Mouse (Mus musculus) liver, embryonic 14.5 days (tissue): ENCODE measurements around the gene Adamts7. TPM values are rescaled to one million over a fixed set of nuclear protein-coding genes. Genes with fewer than 3 reads are reported as not detected.

Source experiments
- ATAC-seq: fragments of 200-750 bp; cut with Nextera tagmentation; 2 replicates; pipeline ENCODE4 v1.8.0; 2017; ENCODE audit warnings: moderate number of reproducible peaks, mild to moderate bottlenecking, moderate library complexity; ENCODE audit not compliant: insufficient read depth
- DNase-seq, 3 experiments: peaks; one replicate each; pipeline ENCODE4 v3.0.0-alpha.2; 2012 to 2013; ENCODE audit warnings: low read depth in 3 of 3, low spot score in 3 of 3
- H3K27ac ChIP-seq: fragments of 300-500 bp; sonication (generic); 2 replicates; pipeline ENCODE4 v1.5.1; 2014; ENCODE audit warnings: moderate library complexity, mild to moderate bottlenecking, control low read depth, inconsistent platforms
- H3K27me3 ChIP-seq: fragments of 300-500 bp; sonication (generic); 2 replicates; pipeline ENCODE4 v1.6.1; 2014; ENCODE audit warnings: mild to moderate bottlenecking, low read length, moderate library complexity; ENCODE audit not compliant: control insufficient read depth, insufficient read depth
- H3K36me3 ChIP-seq: fragments of 300-500 bp; sonication (generic); replicated peaks from 2 replicates; pipeline ENCODE4 v1.6.1; 2014; ENCODE audit warnings: low read depth; ENCODE audit not compliant: control insufficient read depth, insufficient read depth
- H3K4me1 ChIP-seq, 2 experiments: fragments of 200-500 bp in 1 of 2; fragments of 300-500 bp in 1 of 2; sonication (generic) in 1 of 2; replicated peaks; 2 replicates each; pipeline ENCODE4 v1.6.1; 2012 to 2014; ENCODE audit warnings: antibody characterized with exemption in 1 of 2, inconsistent platforms in 1 of 2, low read length in 1 of 2; ENCODE audit not compliant: control insufficient read depth in 2 of 2, insufficient read depth in 2 of 2
- H3K4me2 ChIP-seq: fragments of 300-500 bp; sonication (generic); 2 replicates; pipeline ENCODE4 v1.6.1; 2014; ENCODE audit warnings: low read depth, mild to moderate bottlenecking, control low read depth, moderate library complexity
- H3K4me3 ChIP-seq, 2 experiments: fragments of 200-500 bp in 1 of 2; fragments of 300-500 bp in 1 of 2; sonication (generic) in 1 of 2; 2 replicates each; pipeline ENCODE4 v1.5.1; 2012 to 2014; ENCODE audit warnings: low read depth in 2 of 2, low read length in 2 of 2, mild to moderate bottlenecking in 2 of 2, control low read depth in 1 of 2, inconsistent platforms in 1 of 2, moderate library complexity in 1 of 2; ENCODE audit not compliant: insufficient read depth in 1 of 2
- H3K9ac ChIP-seq: fragments of 300-500 bp; sonication (generic); replicated peaks from 2 replicates; pipeline ENCODE4 v1.6.1; 2014; ENCODE audit warnings: mild to moderate bottlenecking, control low read depth, moderate library complexity
- H3K9me3 ChIP-seq: fragments of 300-500 bp; sonication (generic); 2 replicates; pipeline ENCODE4 v1.6.1; 2016; ENCODE audit warnings: low read length, mixed read lengths; ENCODE audit not compliant: control insufficient read depth
- CTCF ChIP-seq: IDR thresholded peaks from 2 replicates; pipeline ENCODE4 v1.5.1; 2016; ENCODE audit warnings: antibody characterized with exemption, low read depth, control low read depth
- EP300 ChIP-seq: IDR thresholded peaks from 2 replicates; pipeline ENCODE4 v1.6.1; 2016; ENCODE audit warnings: antibody characterized with exemption, low read depth
- WGBS: fragments of 180-500 bp; shearing (Covaris S2); extraction: QIAGEN DNeasy Blood & Tissue Kit; methylation state at CpG from one replicate; pipeline ENCODE4 v1.1.7; 2014; ENCODE audit not compliant: insufficient replicate concordance; 5-methylcytosine and 5-hydroxymethylcytosine counted together
- polyA plus RNA-seq, 2 experiments: library from polyadenylated mRNA; depleted of rRNA in 1 of 2; stranded (reverse) in 1 of 2; unstranded in 1 of 2; fragments of >200 nt; fragmentation: Nextera tagmentation in 1 of 2; extraction: Ambion mirVana in 1 of 2; gene quantifications; 2 replicates each; pipeline versions ENCODE4 v1.2.1 to v1.2.3; 2012 to 2014

The Adamts7 gene
- polyA plus RNA-seq, 2 experiments = 0.47 to 0.64 TPM

DNA sequence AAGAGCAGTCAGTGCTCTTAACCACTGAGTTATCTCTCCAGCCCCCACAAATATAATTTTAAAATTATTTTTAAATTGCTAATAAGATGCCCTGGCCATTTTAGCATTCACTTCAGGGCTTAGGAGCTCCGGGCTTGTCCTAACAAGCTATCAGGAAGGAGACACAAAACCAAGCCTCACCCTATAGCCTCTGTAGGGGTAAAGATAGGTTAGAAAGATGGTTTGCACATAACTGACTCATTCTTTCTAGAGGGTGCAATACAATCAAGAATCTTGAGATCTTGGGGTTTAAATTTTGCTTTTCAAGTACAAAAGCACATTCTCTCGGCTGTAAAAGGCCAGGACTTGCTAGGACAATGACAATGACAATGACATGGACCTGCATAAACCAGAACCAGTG lies 86.2 kb downstream of the Adamts7 start:
- peak; percentile 43; the same call in 1 of the 2 replicates for TF ChIP-seq EP300
- no peak for TF ChIP-seq CTCF
- peak; percentile 16; the same call in 1 of the 2 replicates for ATAC-seq
- Histone ChIP-seq H3K36me3 (peaks cover 34% of the 10 kb centered on the region), H3K4me2 (peak overlapping the region; percentile 80), H3K27me3 (no peaks in the 10 kb centered on the region), H3K9me3 (no peaks in the 10 kb centered on the region), H3K4me3 (peak overlapping the region; percentile 30 to 43), H3K4me1 (peaks cover 67 to 83% of the 10 kb centered on the region in 2 experiments), H3K27ac (peak overlapping the region; percentile 100), H3K9ac (peak overlapping the region; percentile 82)
- 31% methylated on average over 2 of the region's 2 CpGs for WGBS
- no peak for DNase-seq

DNA sequence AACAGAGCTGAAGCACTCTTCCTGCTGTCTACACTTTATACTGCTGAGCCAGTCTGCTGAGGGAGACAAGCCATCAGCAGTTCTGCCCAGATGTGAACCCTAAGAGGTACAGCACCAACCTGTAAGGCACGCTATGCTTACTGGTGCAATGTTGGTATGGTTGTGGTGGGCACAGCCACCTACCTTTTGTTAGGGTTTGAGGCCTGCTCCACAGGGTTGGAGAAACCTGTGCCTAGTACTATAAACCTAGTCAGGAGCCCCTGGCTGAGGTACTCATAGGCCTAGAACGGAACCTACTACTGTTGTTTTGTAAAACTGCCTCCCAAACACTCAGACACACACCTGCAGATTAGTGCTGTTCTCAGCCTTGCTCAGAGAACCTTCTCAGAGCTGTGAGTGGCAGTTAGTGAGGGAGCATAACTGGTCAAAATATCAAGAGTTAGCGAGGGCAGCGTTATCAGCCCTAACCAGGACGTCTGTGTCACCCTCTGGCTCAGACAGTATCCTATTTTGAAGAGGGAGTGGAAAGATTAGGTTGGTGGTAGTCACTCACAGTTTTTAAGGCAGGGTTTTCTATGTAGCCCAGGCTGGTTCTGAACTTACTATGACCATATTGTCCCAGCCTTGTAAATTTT lies 87.4 kb downstream of the Adamts7 start:
- H3K4me3 ChIP-seq = peak overlapping the region; percentile 33 to 43
- TF ChIP-seq CTCF (no peak), EP300 (peak; percentile 96)
- no peaks in the 10 kb centered on the region for H3K9me3 ChIP-seq
- peak overlapping the region; percentile 82 for H3K9ac ChIP-seq
- WGBS = 18% methylated on average over 5 of the region's 5 CpGs
- ATAC-seq (peak; percentile 91), DNase-seq (peak; percentile 89 to 91 (median 90))
- peaks cover 66 to 72% of the 10 kb centered on the region in 2 experiments for H3K4me1 ChIP-seq
- H3K4me2 ChIP-seq = peak overlapping the region; percentile 80
- peaks cover 31% of the 10 kb centered on the region for H3K36me3 ChIP-seq
- peak overlapping the region; percentile 100 for H3K27ac ChIP-seq
- no peaks in the 10 kb centered on the region for H3K27me3 ChIP-seq

DNA sequence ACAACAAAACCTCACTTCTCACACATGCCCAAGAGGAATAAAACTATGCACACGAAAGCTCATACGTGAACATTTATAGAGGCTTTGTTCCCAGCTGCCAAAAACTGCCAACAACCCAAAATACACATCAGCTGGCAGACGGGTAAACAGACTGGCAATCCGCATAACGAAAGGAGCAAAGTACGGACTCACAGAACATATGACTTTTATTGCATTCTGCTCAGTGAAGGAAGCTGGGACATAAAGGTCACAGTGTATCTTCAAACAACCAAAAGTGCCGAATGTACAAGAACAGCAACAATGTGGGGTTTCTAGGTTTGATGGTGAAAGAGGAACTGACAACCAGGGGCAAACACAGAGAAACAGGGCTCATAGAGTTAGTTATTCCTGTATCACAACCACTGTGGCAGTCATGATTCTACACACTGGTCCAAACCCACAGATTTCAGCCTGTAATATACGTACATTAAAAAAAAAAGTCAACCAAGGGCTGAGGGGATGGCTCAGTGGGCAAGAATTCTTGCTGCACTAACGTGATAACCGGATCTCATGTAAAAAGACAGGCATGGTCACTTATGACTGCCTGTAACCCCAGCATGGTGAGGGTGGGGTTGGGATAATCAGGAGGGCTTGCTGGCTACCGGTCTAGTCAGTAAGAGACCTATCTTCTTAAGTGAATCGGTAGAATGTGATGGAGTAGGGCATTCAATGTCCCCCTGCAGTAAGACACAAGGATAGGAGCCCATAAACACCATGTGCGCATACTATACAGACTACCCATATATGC lies 88.3 kb downstream of the Adamts7 start:
- H3K9me3 ChIP-seq = no peaks in the 10 kb centered on the region
- H3K4me1 ChIP-seq = peaks cover 62 to 69% of the 10 kb centered on the region in 2 experiments
- peak overlapping the region; percentile 100 for H3K27ac ChIP-seq
- H3K4me3 ChIP-seq = peak overlapping the region in 1 of 2 experiments; percentile 14; a peak in 1 of 4 replicates
- H3K4me2 ChIP-seq = peak overlapping the region; percentile 80
- peaks cover 27% of the 10 kb centered on the region for H3K36me3 ChIP-seq
- H3K27me3 ChIP-seq = no peaks in the 10 kb centered on the region
- peak overlapping the region; percentile 75 for H3K9ac ChIP-seq
- DNase-seq (peak; percentile 48 to 67 (median 62)), ATAC-seq (peak; percentile 55)
- WGBS = 38% methylated on average over 13 of the region's 13 CpGs
- TF ChIP-seq EP300 (peak; percentile 69), CTCF (no peak)

DNA sequence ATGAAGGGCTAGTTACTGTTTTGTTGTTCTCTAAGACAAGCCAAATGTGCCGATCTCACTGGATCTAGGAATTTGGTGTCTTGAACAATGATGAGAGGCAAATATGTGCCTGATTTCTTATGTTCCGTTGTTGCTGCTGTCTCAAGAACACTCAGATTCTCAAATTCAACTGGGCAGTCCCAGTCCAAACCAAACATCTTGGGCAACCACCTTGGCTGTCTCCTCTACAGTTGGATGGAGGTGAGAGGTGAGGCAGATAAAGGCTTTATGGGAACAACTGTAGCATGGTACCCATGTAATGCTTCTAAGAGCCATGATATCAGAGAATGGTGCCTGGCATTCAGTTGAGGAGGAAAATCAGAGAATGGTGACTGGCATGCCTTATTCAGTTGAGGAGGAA lies 90.3 kb downstream of the Adamts7 start:
- DNase-seq (no peak), ATAC-seq (no peak)
- Histone ChIP-seq H3K4me3 (no peak overlapping the region), H3K36me3 (peaks cover 14% of the 10 kb centered on the region), H3K4me1 (peaks cover 66 to 73% of the 10 kb centered on the region in 2 experiments), H3K27me3 (no peaks in the 10 kb centered on the region), H3K9ac (no peak overlapping the region), H3K4me2 (no peak overlapping the region), H3K9me3 (no peaks in the 10 kb centered on the region), H3K27ac (peak overlapping the region; percentile 100)
- 80% methylated on average over 2 of the region's 2 CpGs for WGBS
- no peak for TF ChIP-seq CTCF
- no peak for TF ChIP-seq EP300

DNA sequence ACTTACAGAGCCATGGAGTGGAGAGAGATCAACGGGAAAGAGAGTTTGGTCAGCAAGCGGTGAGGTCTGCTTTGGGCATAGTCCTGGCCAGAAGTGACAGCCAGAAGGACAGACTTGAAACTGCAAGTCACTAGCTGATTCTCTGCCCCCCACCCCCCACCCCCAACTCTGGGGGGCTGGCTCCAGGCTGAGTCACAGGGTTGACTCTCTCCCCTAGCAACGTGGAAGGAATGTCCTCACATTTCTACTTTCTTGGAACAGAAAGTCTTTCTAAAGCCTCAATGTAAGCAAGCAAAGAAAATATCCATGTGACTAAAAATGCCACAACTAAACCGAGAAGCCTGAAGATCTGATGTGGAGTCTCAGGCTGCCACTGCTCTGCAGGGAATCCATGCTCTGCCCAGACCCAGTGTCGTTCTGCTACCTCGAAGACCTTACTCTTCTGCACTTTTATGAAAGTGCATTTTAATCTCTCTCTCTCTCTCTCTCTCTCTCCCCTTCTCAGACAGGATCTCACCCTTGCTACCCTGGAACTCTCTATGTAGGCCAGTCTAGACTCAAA lies 93.1 kb downstream of the Adamts7 start:
- ATAC-seq (no peak), DNase-seq (no peak)
- Histone ChIP-seq H3K27ac (peak overlapping the region; percentile 57), H3K4me1 (peaks cover 67 to 73% of the 10 kb centered on the region in 2 experiments), H3K36me3 (peaks cover 2% of the 10 kb centered on the region), H3K4me3 (no peak overlapping the region), H3K9me3 (no peaks in the 10 kb centered on the region), H3K4me2 (no peak overlapping the region), H3K27me3 (no peaks in the 10 kb centered on the region), H3K9ac (peak overlapping the region; percentile 42)
- 41% methylated on average over 6 of the region's 6 CpGs for WGBS
- TF ChIP-seq EP300 = no peak
- TF ChIP-seq CTCF = no peak
